Mouse (Mus musculus) embryonic facial prominence, embryonic 12.5 days (tissue): ENCODE measurements at regions not wholly inside any gene's neighbourhood (a gene's known extent, or its start where the extent isn't known, plus 50 kb on each side); places are given as distances from the start of the nearest gene placed in this dataset.
A peak's percentile ranks its signal among the peaks of the same experiment; 100 is the strongest.

Experiments
- ATAC-seq: fragments of 200-750 bp; cut with Nextera tagmentation; 2 replicates; pipeline ENCODE4 v1.8.0; 2017; ENCODE audit not compliant: insufficient number of reproducible peaks, insufficient read depth, low FRiP score, low TSS enrichment
- H3K27ac ChIP-seq: fragments of 300-500 bp; sonication (generic); 2 replicates; pipeline ENCODE4 v1.5.1; 2016; ENCODE audit warnings: mild to moderate bottlenecking
- H3K27me3 ChIP-seq: fragments of 300-500 bp; sonication (generic); 2 replicates; pipeline ENCODE4 v1.6.1; 2016; ENCODE audit warnings: mild to moderate bottlenecking, moderate library complexity
- H3K36me3 ChIP-seq: fragments of 300-500 bp; sonication (generic); 2 replicates; pipeline ENCODE4 v1.6.1; 2016; ENCODE audit warnings: mild to moderate bottlenecking
- H3K4me1 ChIP-seq: fragments of 300-500 bp; sonication (generic); 2 replicates; pipeline ENCODE4 v1.6.1; 2016
- H3K4me2 ChIP-seq: fragments of 300-500 bp; sonication (generic); replicated peaks from 2 replicates; pipeline ENCODE4 v1.6.1; 2016; ENCODE audit warnings: mild to moderate bottlenecking, moderate library complexity
- H3K4me3 ChIP-seq: fragments of 300-500 bp; sonication (generic); 2 replicates; pipeline ENCODE4 v1.5.1; 2016; ENCODE audit warnings: mild to moderate bottlenecking
- H3K9ac ChIP-seq: fragments of 300-500 bp; sonication (generic); 2 replicates; pipeline ENCODE4 v1.6.1; 2016; ENCODE audit warnings: mild to moderate bottlenecking, moderate library complexity
- H3K9me3 ChIP-seq: fragments of 300-500 bp; sonication (generic); 2 replicates; pipeline ENCODE4 v1.6.1; 2016; ENCODE audit warnings: mild to moderate bottlenecking, moderate library complexity
- WGBS: fragments of 180-500 bp; shearing (Covaris S2); methylation state at CpG from one replicate; pipeline ENCODE4 v1.1.7; 2016; 5-methylcytosine and 5-hydroxymethylcytosine counted together

GRCm38 (mm10) chr9:24899206-24899928, 125.3 kb upstream of the Tbx20 start:
- no peak for ATAC-seq
- no peak overlapping the region for H3K4me2 ChIP-seq
- WGBS, result 76% methylated on average over 7 of the region's 7 CpGs

GRCm38 (mm10) chr9:24903706-24904105, 129.6 kb upstream of the Tbx20 start:
- WGBS, result 68% methylated on average over 5 of the region's 5 CpGs
- Histone ChIP-seq H3K27ac (no peak overlapping the region), H3K4me2 (no peak overlapping the region), H3K9ac (no peak overlapping the region), H3K27me3 (no peaks in the 10 kb centered on the region), H3K9me3 (no peaks in the 10 kb centered on the region), H3K4me3 (no peak overlapping the region), H3K36me3 (no peaks in the 10 kb centered on the region), H3K4me1 (no peaks in the 10 kb centered on the region)
- ATAC-seq, result no peak

More at GRCm38 (mm10) chr9:24899206-24899928, 125.3 kb upstream of the Tbx20 start:
- Histone ChIP-seq H3K27me3 (no peaks in the 10 kb centered on the region), H3K4me3 (no peak overlapping the region), H3K9me3 (no peaks in the 10 kb centered on the region), H3K27ac (no peak overlapping the region), H3K4me1 (no peaks in the 10 kb centered on the region), H3K36me3 (no peaks in the 10 kb centered on the region), H3K9ac (no peak overlapping the region)

- Histone ChIP-seq H3K4me3 (no peak overlapping the region), H3K9me3 (no peaks in the 10 kb centered on the region), H3K36me3 (no peaks in the 10 kb centered on the region), H3K27ac (no peak overlapping the region), H3K4me1 (no peaks in the 10 kb centered on the region), H3K4me2 (no peak overlapping the region), H3K27me3 (no peaks in the 10 kb centered on the region), H3K9ac (no peak overlapping the region)
- WGBS, result 68% methylated on average over 8 of the region's 8 CpGs
- no peak for ATAC-seq
Measured at GRCm38 (mm10) chr9:24909086-24909979, 135.2 kb upstream of the Tbx20 start.

GRCm38 (mm10) chr9:24910738-24911137, 136.6 kb upstream of the Tbx20 start:
- no peak overlapping the region for H3K9ac ChIP-seq
- ATAC-seq, result no peak
- H3K4me3 ChIP-seq, result no peak overlapping the region
- H3K4me2 ChIP-seq, result no peak overlapping the region
- no peaks in the 10 kb centered on the region for H3K36me3 ChIP-seq
- H3K27me3 ChIP-seq, result no peaks in the 10 kb centered on the region
- H3K9me3 ChIP-seq, result no peaks in the 10 kb centered on the region
- 62% methylated on average over 5 of the region's 5 CpGs for WGBS
- H3K4me1 ChIP-seq, result no peaks in the 10 kb centered on the region
- no peak overlapping the region for H3K27ac ChIP-seq

GRCm38 (mm10) chr9:24920031-24920445, 145.9 kb upstream of the Tbx20 start:
- Histone ChIP-seq H3K4me1 (no peaks in the 10 kb centered on the region), H3K27me3 (no peaks in the 10 kb centered on the region), H3K27ac (no peak overlapping the region), H3K9ac (no peak overlapping the region), H3K4me2 (no peak overlapping the region), H3K36me3 (no peaks in the 10 kb centered on the region), H3K9me3 (no peaks in the 10 kb centered on the region), H3K4me3 (no peak overlapping the region)
- no peak for ATAC-seq
- 83% methylated on average over 9 of the region's 9 CpGs for WGBS

GRCm38 (mm10) chr9:24922051-24922860, 148.2 kb upstream of the Tbx20 start:
- WGBS, result 61% methylated on average over 4 of the region's 4 CpGs
- Histone ChIP-seq H3K27ac (no peak overlapping the region), H3K27me3 (no peaks in the 10 kb centered on the region), H3K4me2 (no peak overlapping the region), H3K9ac (no peak overlapping the region), H3K4me1 (no peaks in the 10 kb centered on the region), H3K4me3 (no peak overlapping the region), H3K9me3 (no peaks in the 10 kb centered on the region), H3K36me3 (no peaks in the 10 kb centered on the region)
- no peak for ATAC-seq

GRCm38 (mm10) chr9:24923514-24923913, 149.4 kb upstream of the Tbx20 start:
- no peak overlapping the region for H3K27ac ChIP-seq
- ATAC-seq, result no peak
- H3K36me3 ChIP-seq, result no peaks in the 10 kb centered on the region
- H3K9ac ChIP-seq, result no peak overlapping the region
- no peaks in the 10 kb centered on the region for H3K4me1 ChIP-seq
- H3K27me3 ChIP-seq, result no peaks in the 10 kb centered on the region
- no peaks in the 10 kb centered on the region for H3K9me3 ChIP-seq
- WGBS, result 92% methylated on average over 5 of the region's 5 CpGs
- H3K4me3 ChIP-seq, result no peak overlapping the region
- no peak overlapping the region for H3K4me2 ChIP-seq

GRCm38 (mm10) chr9:24937731-24938130, 151.5 kb upstream of the Gm10181 start:
- Histone ChIP-seq H3K27me3 (no peaks in the 10 kb centered on the region), H3K9me3 (no peaks in the 10 kb centered on the region), H3K36me3 (no peaks in the 10 kb centered on the region), H3K27ac (no peak overlapping the region), H3K4me2 (no peak overlapping the region), H3K9ac (no peak overlapping the region), H3K4me3 (no peak overlapping the region), H3K4me1 (no peaks in the 10 kb centered on the region)
- WGBS, result 57% methylated on average over 3 of the region's 3 CpGs
- no peak for ATAC-seq

GRCm38 (mm10) chr9:24942943-24943342, 146.3 kb upstream of the Gm10181 start:
- Histone ChIP-seq H3K27ac (no peak overlapping the region), H3K4me1 (no peaks in the 10 kb centered on the region), H3K9ac (no peak overlapping the region), H3K4me3 (no peak overlapping the region), H3K4me2 (no peak overlapping the region), H3K9me3 (no peaks in the 10 kb centered on the region), H3K36me3 (no peaks in the 10 kb centered on the region), H3K27me3 (no peaks in the 10 kb centered on the region)
- no peak for ATAC-seq
- 77% methylated on average over 5 of the region's 5 CpGs for WGBS

- no peaks in the 10 kb centered on the region for H3K4me1 ChIP-seq
- 28% methylated on average over 6 of the region's 6 CpGs for WGBS
- no peaks in the 10 kb centered on the region for H3K9me3 ChIP-seq
- no peaks in the 10 kb centered on the region for H3K36me3 ChIP-seq
- H3K27ac ChIP-seq, result no peak overlapping the region
- H3K4me3 ChIP-seq, result no peak overlapping the region
- no peaks in the 10 kb centered on the region for H3K27me3 ChIP-seq
- 0 out of 2 replicates have a peak, but pooled peaks have one; percentile 10 for ATAC-seq
- no peak overlapping the region for H3K9ac ChIP-seq
- H3K4me2 ChIP-seq, result no peak overlapping the region
Measured at GRCm38 (mm10) chr9:24943830-24944229, 145.4 kb upstream of the Gm10181 start.

- H3K4me1 ChIP-seq, result no peaks in the 10 kb centered on the region
- no peak overlapping the region for H3K4me3 ChIP-seq
- no peak overlapping the region for H3K4me2 ChIP-seq
- peaks cover 7% of the 10 kb centered on the region; the same call in 1 of the 2 replicates for H3K27me3 ChIP-seq
- no peak overlapping the region for H3K9ac ChIP-seq
- no peaks in the 10 kb centered on the region for H3K9me3 ChIP-seq
- no peak for ATAC-seq
- H3K36me3 ChIP-seq, result no peaks in the 10 kb centered on the region
- 29% methylated on average over 23 of the region's 23 CpGs for WGBS
- H3K27ac ChIP-seq, result no peak overlapping the region
Measured at GRCm38 (mm10) chr9:24952516-24952915, 136.7 kb upstream of the Gm10181 start.
